Mouse (Mus musculus) small intestine, adult 2 months (tissue): ENCODE data around the gene Adgrg6. TPM values are rescaled to one million over a fixed set of nuclear protein-coding genes. Genes with fewer than 3 reads are reported as not detected.

Experiments used
- H3K27ac ChIP-seq: fragments of 200-500 bp; 2 replicates; pipeline ENCODE4 v1.5.1; 2012; ENCODE audit warnings: low read depth, low read length, control low read depth, inconsistent platforms; ENCODE audit not compliant: insufficient read depth
- H3K27me3 ChIP-seq: fragments of 200-500 bp; 2 replicates; pipeline ENCODE4 v1.6.1; 2012; ENCODE audit warnings: mild to moderate bottlenecking, moderate library complexity, low read length, inconsistent platforms; ENCODE audit not compliant: control insufficient read depth, insufficient read depth
- H3K36me3 ChIP-seq: fragments of 200-500 bp; 2 replicates; pipeline ENCODE4 v1.6.1; 2012; ENCODE audit warnings: mild to moderate bottlenecking, low read length, control low read depth, inconsistent platforms; ENCODE audit not compliant: control insufficient read depth, insufficient read depth
- H3K4me1 ChIP-seq: fragments of 200-500 bp; 2 replicates; pipeline ENCODE4 v1.6.1; 2012; ENCODE audit warnings: low read length, inconsistent platforms, mixed read lengths; ENCODE audit not compliant: control insufficient read depth, insufficient read depth, insufficient read length
- H3K4me3 ChIP-seq: fragments of 200-500 bp; 2 replicates; pipeline ENCODE4 v1.5.1; 2012; ENCODE audit warnings: low read depth, mild to moderate bottlenecking, control low read depth, inconsistent platforms, low read length, moderate library complexity
- CTCF ChIP-seq: fragments of 200-500 bp; IDR thresholded peaks from 2 replicates; pipeline ENCODE4 v1.5.1; 2012; ENCODE audit warnings: low read depth, mild to moderate bottlenecking, control low read depth, inconsistent platforms, low read length, moderate library complexity, mixed read lengths; ENCODE audit not compliant: insufficient replicate concordance, insufficient read length; ENCODE audit errors: extremely low read depth
- POLR2A ChIP-seq: fragments of 200-500 bp; IDR thresholded peaks from 2 replicates; pipeline ENCODE4 v1.6.1; 2012; ENCODE audit warnings: low read depth, mild to moderate bottlenecking, control low read depth, inconsistent platforms, low read length, moderate library complexity
- WGBS: fragments of 180-500 bp; shearing (Covaris S2); methylation state at CpG from one replicate; pipeline ENCODE4 v1.1.7; 2018; 5-methylcytosine and 5-hydroxymethylcytosine counted together
- polyA plus RNA-seq: library from polyadenylated mRNA; depleted of rRNA; stranded (reverse); fragments of >200 nt; gene quantifications from 2 replicates; pipeline ENCODE4 v1.2.3, GENCODE M21; 2012; rRNA removed

The Adgrg6 gene
- polyA plus RNA-seq, 1 experiment, result 0.82 TPM

GRCm38 (mm10) chr10:14385574-14385973, 159.9 kb downstream of the Adgrg6 start:
- no peaks in the 10 kb centered on the region for H3K36me3 ChIP-seq
- WGBS, result 79% methylated on average over 5 of the region's 5 CpGs
- no peaks in the 10 kb centered on the region for H3K4me1 ChIP-seq
- no peaks in the 10 kb centered on the region for H3K27me3 ChIP-seq
- H3K27ac ChIP-seq, result no peak overlapping the region
- no peak overlapping the region for H3K4me3 ChIP-seq
- TF ChIP-seq POLR2A (no peak), CTCF (no peak)

- H3K27me3 ChIP-seq, result no peaks in the 10 kb centered on the region
- WGBS, result 76% methylated on average over 1 of the region's 1 CpGs
- H3K4me1 ChIP-seq, result no peaks in the 10 kb centered on the region
- no peak for TF ChIP-seq CTCF
- TF ChIP-seq POLR2A, result no peak
- H3K27ac ChIP-seq, result no peak overlapping the region
- H3K36me3 ChIP-seq, result no peaks in the 10 kb centered on the region
- no peak overlapping the region for H3K4me3 ChIP-seq
Observed at GRCm38 (mm10) chr10:14365065-14365589, 180.3 kb downstream of the Adgrg6 start.

- Histone ChIP-seq H3K4me3 (no peak overlapping the region), H3K4me1 (no peaks in the 10 kb centered on the region), H3K36me3 (no peaks in the 10 kb centered on the region), H3K27ac (no peak overlapping the region), H3K27me3 (no peaks in the 10 kb centered on the region; the same call in 1 of the 2 replicates)
- TF ChIP-seq CTCF (no peak), POLR2A (no peak)
- WGBS, result 88% methylated on average over 2 of the region's 2 CpGs
Observed at GRCm38 (mm10) chr10:14363226-14363625, 182.2 kb downstream of the Adgrg6 start.

GRCm38 (mm10) chr10:14358271-14358670, 187.2 kb downstream of the Adgrg6 start:
- TF ChIP-seq CTCF (no peak), POLR2A (no peak)
- Histone ChIP-seq H3K36me3 (no peaks in the 10 kb centered on the region), H3K4me1 (no peaks in the 10 kb centered on the region), H3K4me3 (no peak overlapping the region), H3K27ac (no peak overlapping the region), H3K27me3 (no peaks in the 10 kb centered on the region; the same call in 1 of the 2 replicates)
- 77% methylated on average over 3 of the region's 3 CpGs for WGBS

Other genes starting within 250 kb of the Adgrg6 start
- 65.1 and 120 TPM in 2 replicates for gene Vta1, start 159.9 kb upstream of the Adgrg6 start, polyA plus RNA-seq
- gene Nmbr, start 159.9 kb upstream of the Adgrg6 start, polyA plus RNA-seq, result not detected in 2 replicates
- not detected in 2 replicates for gene Gje1, start 172.6 kb upstream of the Adgrg6 start, polyA plus RNA-seq